Mouse (Mus musculus) lung, adult 2 months (tissue): ENCODE results near the gene Smim22. TPM values are rescaled to one million over a fixed set of nuclear protein-coding genes. Genes with fewer than 3 reads are reported as not detected.

Experiments
- DNase-seq: peaks from one replicate; pipeline ENCODE4 v3.0.0; 2022
- H3K4me1 ChIP-seq: fragments of 200-500 bp; 2 replicates; pipeline ENCODE4 v1.6.1; 2011; ENCODE audit warnings: low read length; ENCODE audit not compliant: control insufficient read depth, insufficient read depth
- H3K4me3 ChIP-seq: fragments of 200-500 bp; replicated peaks from 2 replicates; pipeline ENCODE3; 2011; ENCODE audit warnings: low read depth, mild to moderate bottlenecking, control low read depth, low read length; ENCODE audit errors: extremely low read depth
- CTCF ChIP-seq: fragments of 200-500 bp; IDR thresholded peaks from 2 replicates; pipeline ENCODE4 v1.5.1; 2011; ENCODE audit warnings: mild to moderate bottlenecking, low read length, control low read depth; ENCODE audit not compliant: insufficient read depth
- POLR2A ChIP-seq: fragments of 200-500 bp; IDR thresholded peaks from 2 replicates; pipeline ENCODE4 v1.6.1; 2011; ENCODE audit warnings: low read depth, mild to moderate bottlenecking, control low read depth, low read length, borderline replicate concordance; ENCODE audit errors: extremely low read depth
- WGBS: fragments of 180-500 bp; shearing (Covaris S2); methylation state at CpG from one replicate; pipeline ENCODE4 v1.1.7; 2018; 5-methylcytosine and 5-hydroxymethylcytosine counted together
- polyA plus RNA-seq: library from polyadenylated mRNA; depleted of rRNA; stranded (reverse); fragments of >200 nt; gene quantifications from 2 replicates; pipeline ENCODE4 v1.2.3, GENCODE M21; 2012

Gene Smim22
- polyA plus RNA-seq, 1 experiment, result 81.3 TPM

- DNase-seq, result no peak
- no peak for TF ChIP-seq CTCF
- no peak for TF ChIP-seq POLR2A
- Histone ChIP-seq H3K4me3 (no peak overlapping the region), H3K4me1 (no peaks in the 10 kb centered on the region)
- WGBS, result 56% methylated on average over 3 of the region's 3 CpGs
These were observed 6.5 kb upstream of the Smim22 start for GRCm38 (mm10) chr16:5000611-5001010.

GRCm38 (mm10) chr16:5007492-5007891, 404 bp downstream of the Smim22 start:
- peak overlapping the region; percentile 27 for H3K4me3 ChIP-seq
- WGBS, result 51% methylated on average over 6 of the region's 6 CpGs
- H3K4me1 ChIP-seq, result peaks cover 6% of the 10 kb centered on the region
- TF ChIP-seq CTCF (no peak), POLR2A (no peak)
- no peak for DNase-seq

GRCm38 (mm10) chr16:5008076-5008475, 988 bp downstream of the Smim22 start:
- peaks cover 10% of the 10 kb centered on the region for H3K4me1 ChIP-seq
- WGBS, result 77% methylated on average over 12 of the region's 12 CpGs
- TF ChIP-seq CTCF (no peak), POLR2A (no peak)
- no peak for DNase-seq
- no peak overlapping the region for H3K4me3 ChIP-seq

- TF ChIP-seq CTCF (no peak), POLR2A (no peak)
- Histone ChIP-seq H3K4me1 (peaks cover 10% of the 10 kb centered on the region), H3K4me3 (no peak overlapping the region)
- 90% methylated on average over 10 of the region's 10 CpGs for WGBS
- DNase-seq, result no peak
These were observed 3.4 kb downstream of the Smim22 start for GRCm38 (mm10) chr16:5010371-5010935.

GRCm38 (mm10) chr16:5011285-5011684, 4.2 kb downstream of the Smim22 start:
- no peak for DNase-seq
- TF ChIP-seq CTCF (no peak), POLR2A (no peak)
- no peak overlapping the region for H3K4me3 ChIP-seq
- 83% methylated on average over 7 of the region's 7 CpGs for WGBS
- peaks cover 10% of the 10 kb centered on the region for H3K4me1 ChIP-seq

- H3K4me1 ChIP-seq, result peaks cover 10% of the 10 kb centered on the region
- WGBS, result 46% methylated on average over 13 of the region's 13 CpGs
- TF ChIP-seq POLR2A, result peak; percentile 20; the same call in 1 of the 2 replicates
- TF ChIP-seq CTCF, result no peak
- H3K4me3 ChIP-seq, result peak overlapping the region; percentile 77
- DNase-seq, result no peak
These were observed 5.2 kb downstream of the Smim22 start for GRCm38 (mm10) chr16:5012036-5013005.

- DNase-seq, result peak; percentile 96
- under 1% methylated on average over 63 of the region's 63 CpGs for WGBS
- Histone ChIP-seq H3K4me3 (peak within 1 kb of the TSS; percentile 77), H3K4me1 (peaks cover 10% of the 10 kb centered on the region)
- peak; percentile 68; the same call in 1 of the 2 replicates for TF ChIP-seq POLR2A
- no peak for TF ChIP-seq CTCF
These were observed 6.2 kb downstream of the Smim22 start, which contains the start of gene Rogdi for GRCm38 (mm10) chr16:5013054-5013838. Rogdi (minus strand) TSS chr16:5013553.

GRCm38 (mm10) chr16:5014578-5014977, 7.5 kb downstream of the Smim22 start:
- WGBS, result 66% methylated on average over 4 of the region's 4 CpGs

GRCm38 (mm10) chr16:5024021-5024420, 16.9 kb downstream of the Smim22 start:
- TF ChIP-seq POLR2A (no peak), CTCF (no peak)
- Histone ChIP-seq H3K4me3 (no peak overlapping the region), H3K4me1 (no peaks in the 10 kb centered on the region)
- no peak for DNase-seq
- WGBS, result 84% methylated on average over 3 of the region's 3 CpGs

More at GRCm38 (mm10) chr16:5014578-5014977, 7.5 kb downstream of the Smim22 start:
- peaks cover 10% of the 10 kb centered on the region for H3K4me1 ChIP-seq
- no peak for TF ChIP-seq CTCF
- no peak for TF ChIP-seq POLR2A
- peak; percentile 17 for DNase-seq
- no peak overlapping the region for H3K4me3 ChIP-seq
